Mouse (Mus musculus) left cerebral cortex, postnatal 14 days (tissue): ENCODE measurements around the gene Dennd4a. TPM values are rescaled to one million over a fixed set of nuclear protein-coding genes. Genes with fewer than 3 reads are reported as not detected.
"Not testable (repeated sequence)": the region's sequence is repeated elsewhere in the genome, so short reads cannot be mapped to it uniquely, and the experiment has no call there.

Source experiments
- DNase-seq, 2 experiments: peaks; one replicate each; pipeline ENCODE4 v3.0.0; 2021 to 2022; ENCODE audit warnings: low spot score in 2 of 2, mixed read lengths in 1 of 2
- intact Hi-C: fragments of 180-260 bp; cut with DNase I; formaldehyde crosslinking; loops from one replicate; pipeline ENCODE4 v1.15.1; 2025
- total RNA-seq, 2 experiments: library from RNA; stranded (reverse); gene quantifications; 2 replicates each; pipeline ENCODE4 v1.2.3; 2021

Dennd4a gene
- total RNA-seq, 2 experiments from 2014 or later, result 61.8 to 68.9 TPM

DNA sequence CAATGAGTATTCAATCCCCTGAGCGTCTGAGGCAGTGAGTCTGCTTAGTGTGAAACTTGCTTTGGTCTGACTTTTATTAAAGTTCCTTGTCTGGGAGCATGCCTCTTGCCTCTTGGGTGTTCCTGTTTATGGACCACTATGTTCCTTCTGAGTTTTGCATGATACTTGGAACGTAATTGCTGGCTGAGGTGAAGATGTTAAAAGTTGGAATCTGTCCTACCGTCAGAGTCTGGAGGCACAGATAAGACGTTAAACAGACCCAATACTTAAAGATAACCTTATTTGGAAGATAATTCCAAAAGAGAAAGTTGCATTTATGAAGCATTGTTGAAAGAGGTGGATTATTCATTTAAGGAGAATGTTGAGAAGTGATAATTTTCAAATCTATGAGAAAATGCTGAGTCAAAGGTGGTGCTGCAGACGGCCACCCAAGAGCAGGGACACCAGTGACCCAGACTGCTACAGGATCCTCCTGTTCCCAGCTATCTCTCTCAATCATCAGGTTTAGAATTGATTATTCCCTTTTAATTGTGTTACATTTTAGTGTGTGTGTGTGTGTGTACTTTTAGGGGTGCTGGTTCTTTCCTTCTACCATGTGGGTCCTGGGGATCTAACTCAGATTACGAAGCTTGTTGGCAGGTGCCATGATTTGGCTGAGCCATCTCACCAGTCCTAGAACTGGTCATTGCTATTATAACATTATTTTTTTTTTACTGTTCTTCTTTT, 4.6 kb upstream of the Dennd4a start:
- intact Hi-C loops, result no loop called here
- DNase-seq, result no peak

DNA sequence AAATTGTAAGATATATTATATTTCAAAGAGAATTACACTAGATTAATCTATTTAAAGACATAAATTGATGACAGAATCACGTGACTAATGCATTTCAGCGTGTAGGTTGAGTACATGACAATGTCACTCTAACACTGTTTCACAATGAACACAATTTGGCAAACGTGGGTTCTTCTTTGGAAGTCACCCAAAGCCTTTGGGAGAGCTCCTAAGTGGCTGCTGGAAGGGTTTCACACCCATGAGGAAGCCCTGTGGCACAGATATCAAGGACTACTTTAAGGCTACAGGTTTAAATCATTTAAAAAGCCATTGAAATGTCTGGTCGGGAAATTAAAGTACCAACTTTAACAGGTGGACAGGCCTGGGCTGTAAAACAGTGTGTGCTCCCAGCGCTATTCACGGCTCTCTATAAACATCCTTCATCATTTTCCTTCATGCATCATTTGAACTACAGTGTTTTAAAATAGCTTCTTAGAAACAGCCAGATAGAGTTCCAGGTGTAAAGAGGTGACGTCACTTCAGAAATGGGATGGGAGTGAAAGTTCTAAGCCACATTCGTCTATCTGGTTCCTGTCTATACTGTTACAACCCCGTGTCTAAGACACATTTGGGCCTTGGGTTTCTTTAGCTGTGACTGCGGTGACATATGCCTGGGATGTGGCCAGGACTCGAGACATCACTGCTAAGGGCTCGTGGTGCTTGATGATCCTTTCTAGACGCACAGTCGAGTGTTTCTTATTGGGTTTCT, 3.9 kb upstream of the Dennd4a start:
- intact Hi-C loops, result no loop called here
- DNase-seq, result no peak

DNA sequence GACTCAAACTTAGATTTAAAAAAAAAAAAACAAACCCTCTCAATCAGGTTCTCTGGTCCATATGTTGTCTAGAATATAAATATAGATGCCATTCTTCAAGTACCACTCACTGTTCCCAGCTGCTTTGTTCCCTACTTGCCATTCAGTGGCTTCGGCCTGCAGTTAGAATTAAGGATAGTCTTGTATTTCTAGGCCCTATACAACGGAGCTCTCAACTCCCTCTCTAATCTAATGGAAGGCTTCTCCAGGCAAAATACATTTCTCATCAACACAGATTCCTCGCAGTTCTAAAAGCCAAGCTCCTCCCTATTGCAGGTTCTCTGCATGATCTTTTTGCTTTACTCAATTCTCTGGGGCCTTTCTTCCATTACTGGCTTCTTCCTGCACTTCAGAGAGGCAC, 1.3 kb upstream of the Dennd4a start:
- no peak for DNase-seq
- intact Hi-C loops, result loop anchor here (5.0 kb wide), 1 partner anchor 33 kb away; no protein-coding TSS in a partner anchor

DNA sequence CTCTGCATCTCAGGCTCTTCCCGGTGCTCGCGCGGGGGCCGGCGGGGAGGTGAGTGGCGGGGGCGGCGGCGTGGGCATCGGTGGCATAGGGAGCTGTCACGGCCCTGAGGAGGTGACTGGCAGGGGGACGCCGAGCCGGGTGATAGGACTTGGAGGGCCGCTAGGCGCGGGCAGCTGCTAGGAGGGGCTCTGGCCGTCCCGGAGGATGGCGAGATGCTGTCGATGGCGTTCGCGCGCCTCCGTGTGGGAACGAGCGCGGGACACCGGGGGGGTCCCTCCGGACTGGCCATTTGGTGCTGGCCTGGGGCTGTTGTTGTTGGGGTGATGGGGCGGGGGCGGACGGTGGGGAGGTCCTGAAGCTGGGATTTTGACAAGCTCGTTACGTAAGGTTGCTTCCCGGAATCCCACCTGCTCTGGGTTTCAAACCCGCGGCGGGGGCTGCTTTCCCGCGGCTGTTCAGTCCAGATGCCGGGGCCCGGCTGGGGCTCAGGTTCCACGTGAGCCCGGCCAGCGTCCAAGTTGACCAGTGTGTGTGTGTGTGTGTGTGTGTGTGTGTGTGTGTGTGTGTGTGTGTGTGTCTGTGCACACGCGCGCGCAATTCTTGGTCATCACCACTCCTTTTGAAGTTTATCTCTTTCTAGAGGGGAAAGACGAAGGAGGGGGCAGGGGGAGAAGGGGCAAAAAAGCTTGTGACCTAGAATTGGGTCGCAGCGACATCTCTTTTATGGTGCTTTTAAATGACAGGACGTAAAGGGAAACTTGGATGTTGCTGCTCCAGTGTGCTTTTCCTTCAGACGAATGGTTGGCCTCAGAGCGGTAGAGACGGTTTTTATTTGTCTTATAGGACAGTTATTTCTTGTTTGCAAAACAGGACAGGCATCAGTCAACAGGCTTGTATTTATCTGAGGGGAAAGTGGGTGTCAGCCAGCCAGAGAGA, 666 bp downstream of the Dennd4a start:
- intact Hi-C loops, result loop anchor here (5.0 kb wide), 1 partner anchor 35 kb away; no protein-coding TSS in a partner anchor
- DNase-seq, result peak; percentile 63 to 70

- DNase-seq, result no peak
- intact Hi-C loops, result loop anchor here (5.0 kb wide), 1 partner anchor 35 kb away; no protein-coding TSS in a partner anchor
Measured at GRCm38 (mm10) chr9:64812475-64812860, 1.3 kb downstream of the Dennd4a start.

DNA sequence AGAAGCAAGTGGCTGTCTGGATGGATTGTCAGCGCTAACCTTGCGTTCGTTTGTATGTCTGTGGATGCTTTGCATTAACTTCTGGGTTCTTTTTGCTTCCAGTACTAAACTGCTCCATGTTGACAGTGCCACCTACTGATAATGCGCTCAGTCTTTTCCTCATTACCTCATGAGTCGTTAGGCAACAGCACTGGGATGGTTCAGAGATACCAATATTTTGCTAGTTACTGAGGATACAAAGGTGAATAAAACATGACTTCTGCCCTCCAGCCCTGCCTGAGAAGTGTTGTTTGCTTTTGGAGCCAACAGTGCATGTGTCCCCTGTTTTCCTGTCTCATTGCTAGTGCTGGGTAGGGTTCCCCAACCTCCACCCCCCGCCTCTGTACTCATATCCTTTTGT, 3.1 kb downstream of the Dennd4a start:
- peak; percentile 19 to 38 for DNase-seq
- intact Hi-C loops, result loop anchor here (5.0 kb wide), 1 partner anchor 37 kb away; no protein-coding TSS in a partner anchor

GRCm38 (mm10) chr9:64819686-64820085, 8.5 kb downstream of the Dennd4a start:
- intact Hi-C loops, DNase-seq: not testable (repeated sequence)

DNA sequence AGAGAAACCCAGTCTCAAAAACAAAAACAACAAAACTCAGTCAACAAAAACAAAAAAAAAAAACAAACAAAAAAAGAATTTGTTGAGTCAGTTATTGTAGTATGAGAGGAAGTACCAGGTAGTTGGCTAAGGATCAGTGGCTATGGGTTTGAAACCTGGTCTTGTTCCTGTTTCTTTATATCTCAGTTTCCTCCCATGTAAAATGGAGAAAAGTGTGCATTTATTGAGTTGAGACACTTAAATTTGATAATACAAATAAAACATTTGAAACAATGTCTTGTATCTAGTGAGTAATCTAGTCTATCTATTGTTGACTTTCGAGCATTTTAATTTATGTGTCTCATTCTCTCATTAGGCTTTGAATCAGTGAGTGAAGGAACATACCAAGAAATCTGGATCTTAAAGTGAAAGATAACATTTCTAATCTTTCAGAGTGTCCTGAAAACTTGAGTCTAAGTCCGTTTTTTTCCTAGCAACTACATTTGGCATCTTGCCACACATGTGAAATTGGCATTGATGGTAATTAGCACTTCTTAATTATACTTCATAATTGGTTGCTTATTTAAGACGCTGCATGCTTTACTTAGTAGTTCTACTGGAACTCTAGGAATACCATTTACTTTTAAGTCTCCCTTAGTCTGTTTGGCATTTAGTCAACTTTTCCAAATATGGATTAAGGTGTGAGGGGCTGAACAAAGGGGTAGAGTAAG, 9.1 kb downstream of the Dennd4a start:
- no peak for DNase-seq
- intact Hi-C loops, result no loop called here

GRCm38 (mm10) chr9:64822235-64822634, 11.1 kb downstream of the Dennd4a start:
- DNase-seq, result no peak
- intact Hi-C loops, result no loop called here

DNA sequence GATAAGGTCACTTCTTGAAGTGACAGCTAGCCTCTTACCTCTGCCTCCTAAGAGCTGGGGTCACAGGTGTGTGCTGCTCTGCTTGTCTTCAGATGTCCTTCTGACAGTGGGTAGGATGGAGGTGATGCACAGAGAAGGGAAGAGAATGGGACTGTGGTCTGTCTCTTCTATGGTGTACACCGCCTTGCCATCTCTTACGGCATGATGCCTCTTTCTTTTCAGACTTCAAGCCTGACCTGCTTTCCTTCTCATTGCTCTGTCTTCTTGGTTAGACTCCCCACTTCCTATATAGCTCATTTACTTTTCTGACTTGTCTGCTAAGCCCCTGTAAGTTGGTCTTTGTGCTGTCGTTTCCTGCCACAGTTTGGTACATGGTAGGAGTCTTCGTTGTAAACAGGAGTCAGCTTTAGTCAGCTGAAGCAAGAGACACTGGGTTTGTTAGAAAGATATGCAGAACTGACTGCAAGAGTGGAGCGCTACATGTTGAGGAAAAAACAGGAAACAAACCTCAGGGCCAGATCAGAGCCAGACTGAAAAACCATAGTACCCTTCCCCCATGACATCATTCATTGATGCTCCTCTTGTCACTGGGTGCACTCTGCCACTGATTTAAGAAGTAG, 13.4 kb downstream of the Dennd4a start:
- no peak for DNase-seq
- intact Hi-C loops, result no loop called here

DNA sequence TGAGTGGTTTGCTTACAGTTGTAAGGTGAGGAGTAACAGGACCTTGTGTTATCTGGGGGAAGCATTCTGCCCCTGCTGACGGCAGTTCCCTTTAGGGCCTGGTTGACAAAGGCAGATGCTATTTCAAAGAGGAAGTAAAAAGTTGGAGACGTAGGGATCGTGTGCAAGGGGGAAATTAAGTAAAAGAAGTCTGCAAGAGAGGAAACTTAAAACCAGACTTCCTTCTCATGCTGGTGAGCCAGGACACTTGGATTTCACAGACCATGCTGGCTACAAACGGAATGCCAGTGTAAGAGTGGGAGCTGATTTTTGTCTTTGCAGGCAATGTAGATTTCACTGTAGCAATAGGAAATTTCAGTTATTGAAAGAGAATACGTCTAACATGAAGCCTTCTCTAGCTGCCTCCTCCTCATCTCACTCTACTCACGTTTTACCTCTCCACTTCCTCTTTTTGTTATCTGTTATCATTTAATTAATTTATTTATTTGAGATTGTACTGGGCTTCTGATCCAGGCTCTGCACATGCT, 19.0 kb downstream of the Dennd4a start:
- intact Hi-C loops, result no loop called here

DNA sequence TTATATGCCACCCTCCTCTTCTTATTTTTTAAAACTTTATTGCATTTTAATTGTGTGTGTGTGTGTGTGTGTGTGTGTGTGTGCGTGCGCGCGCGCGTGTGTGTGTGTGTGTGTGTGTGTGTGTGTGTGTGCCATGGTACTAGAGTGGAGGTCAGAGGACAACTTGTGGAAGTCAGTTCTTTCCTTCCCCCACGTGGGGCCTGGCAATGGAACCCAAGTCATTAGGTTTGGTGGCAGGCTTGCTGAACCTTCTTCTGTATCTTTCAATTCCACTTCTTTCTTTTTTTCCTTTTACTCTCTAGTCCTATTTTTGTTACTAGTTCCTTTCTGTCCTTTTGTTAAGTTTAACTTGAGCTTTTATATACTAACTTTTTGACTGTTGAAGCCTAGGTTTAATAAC, 19.5 kb downstream of the Dennd4a start:
- intact Hi-C loops, result no loop called here
- DNase-seq, result no peak

More for the DNA sequence above, 19.0 kb downstream of the Dennd4a start:
- no peak for DNase-seq

GRCm38 (mm10) chr9:64831760-64832159, 20.6 kb downstream of the Dennd4a start:
- DNase-seq, result no peak
- intact Hi-C loops, result no loop called here

GRCm38 (mm10) chr9:64834418-64834817, 23.3 kb downstream of the Dennd4a start:
- no peak for DNase-seq
- intact Hi-C loops, result no loop called here

DNA sequence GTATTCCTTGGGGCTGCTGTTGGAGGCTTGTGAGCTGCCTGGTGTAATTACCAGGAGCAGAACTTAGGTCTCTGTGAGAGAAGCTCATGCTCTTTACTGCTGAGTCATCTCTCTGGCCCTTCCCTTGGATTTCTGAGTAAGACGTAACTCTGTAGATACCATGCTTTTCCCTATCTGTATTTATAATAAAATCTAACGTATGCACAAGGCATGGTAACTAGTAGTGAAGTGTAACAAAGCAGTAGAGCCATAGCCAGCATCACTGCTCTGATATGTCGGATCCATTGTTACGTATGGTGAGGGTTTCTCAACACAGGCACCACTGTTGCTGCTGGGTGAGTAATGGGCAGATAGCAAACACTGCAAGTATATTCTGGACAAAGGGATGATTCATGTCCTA, 34.2 kb downstream of the Dennd4a start:
- intact Hi-C loops, result no loop called here
- DNase-seq, result no peak

DNA sequence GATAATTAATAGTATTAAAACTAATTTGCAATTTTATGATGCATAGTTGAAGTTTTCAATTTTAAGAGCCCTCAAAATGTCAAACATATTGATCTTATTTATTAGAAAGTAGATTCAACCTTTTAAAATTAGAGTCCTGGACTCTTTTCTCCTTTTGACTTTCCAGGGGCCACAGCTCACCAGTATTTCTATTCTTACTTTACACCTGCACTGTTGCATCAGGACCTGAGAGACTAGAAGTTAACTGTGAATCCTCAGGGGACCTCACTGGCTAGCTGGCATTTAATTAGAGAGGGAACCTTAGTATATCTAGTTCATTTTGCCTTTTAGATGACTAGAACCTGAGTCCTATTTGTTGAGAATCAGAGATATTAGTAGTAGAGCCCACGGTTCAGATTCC, 38.4 kb downstream of the Dennd4a start:
- no peak for DNase-seq
- intact Hi-C loops, result no loop called here

- intact Hi-C loops, result no loop called here
- DNase-seq, result no peak
Measured at GRCm38 (mm10) chr9:64860083-64860482, 48.9 kb downstream of the Dennd4a start.

- DNase-seq, result no peak
- intact Hi-C loops, result no loop called here
Measured at GRCm38 (mm10) chr9:64862687-64863086, 51.5 kb downstream of the Dennd4a start.
